19 mouse cellular contexts compared by ENCODE assay signal in genomic region chr1:73822616-73823015, GRCm38 (mm10).
DNase-seq lines count a peak whose midpoint lies in the region; ATAC-seq lines count a peak whose summit lies in the region.
"Had no signal": no experiment of that assay in that cellular context is flagged by ENCODE, and none has a peak within 500 bp of the region (broad histone marks: within the 10 kb centered on the region; RNA-seq: fewer than 3 reads in every experiment).

No protein-coding gene starts in this region.

- peaks cover 5% of the 10 kb centered on the region; the same call in 1 of the 2 replicates for H3K27me3 ChIP-seq in heart, embryonic 11.5 days (ENCODE audit: control insufficient read depth, insufficient read depth, low read length)
- no peaks in the 10 kb centered on the region; the same call in 1 of the 2 replicates for H3K27me3 ChIP-seq in embryonic facial prominence, embryonic 10.5 days (replicated peaks; ENCODE audit: low read depth, poor library complexity, severe bottlenecking)
- H3K27me3 ChIP-seq: embryonic facial prominence, embryonic 15.5 days; midbrain, embryonic 15.5 days had no signal

- peaks cover 3% of the 10 kb centered on the region; the same call in 1 of the 2 replicates for H3K4me1 ChIP-seq in heart, embryonic 11.5 days (ENCODE audit: control insufficient read depth, insufficient read depth, low read length)
- peaks cover 53% of the 10 kb centered on the region for H3K4me1 ChIP-seq in embryonic facial prominence, embryonic 10.5 days

- no peaks in the 10 kb centered on the region for H3K9me3 ChIP-seq in heart, embryonic 11.5 days (replicated peaks; ENCODE audit: control insufficient read depth, low read length)
- no peaks in the 10 kb centered on the region for H3K9me3 ChIP-seq in embryonic facial prominence, embryonic 10.5 days
- H3K9me3 ChIP-seq: embryonic facial prominence, embryonic 15.5 days; limb, embryonic 10.5 days; midbrain, embryonic 15.5 days had no signal

- no peak overlapping the region for H3K4me2 ChIP-seq in heart, embryonic 11.5 days
- H3K4me2 ChIP-seq: embryonic facial prominence, embryonic 15.5 days; liver, embryonic 11.5 days; midbrain, embryonic 15.5 days had no signal

- H3K4me3 ChIP-seq in heart, embryonic 11.5 days (ENCODE audit: low read depth, low read length) = no peak overlapping the region
- no peak overlapping the region for H3K4me3 ChIP-seq in embryonic facial prominence, embryonic 10.5 days
- H3K4me3 ChIP-seq: embryonic facial prominence, embryonic 15.5 days; left cerebral cortex, adult 2 months; limb, embryonic 10.5 days; midbrain, embryonic 15.5 days had no signal

- no peak for ATAC-seq in heart, embryonic 11.5 days (replicated peaks; ENCODE audit: insufficient number of reproducible peaks, low FRiP score, low TSS enrichment)
- ATAC-seq: midbrain, embryonic 15.5 days had no signal

- no peak overlapping the region for H3K27ac ChIP-seq in heart, embryonic 11.5 days (ENCODE audit: low read depth, low read length)
- 0 out of 2 replicates have a peak overlapping the region, but pooled peaks have one; percentile 8 for H3K27ac ChIP-seq in embryonic facial prominence, embryonic 10.5 days (replicated peaks)
- H3K27ac ChIP-seq: embryonic facial prominence, embryonic 15.5 days; left cerebral cortex, adult 2 months; limb, embryonic 10.5 days; midbrain, embryonic 15.5 days had no signal

- intact Hi-C loops in heart, postnatal 14 days (cut with DNase I) = no loop called here
- intact Hi-C loops in gastrocnemius, postnatal 36 days (cut with DNase I) = loop anchor here (5.0 to 10.0 kb wide), 3 partner anchors 208 to 820 kb away; no protein-coding TSS in a partner anchor

- no peak overlapping the region for H3K9ac ChIP-seq in heart, embryonic 11.5 days (ENCODE audit: low read depth, low read length)
- H3K9ac ChIP-seq: embryonic facial prominence, embryonic 15.5 days; midbrain, embryonic 15.5 days had no signal

- 41% methylated on average over 6 of the region's 6 CpGs for WGBS in heart, embryonic 11.5 days (ENCODE audit: insufficient replicate concordance)
- WGBS in embryonic facial prominence, embryonic 10.5 days = 47% methylated on average over 6 of the region's 6 CpGs

- DNase-seq in heart, postnatal 14 days = peak; percentile 22 to 31
- DNase-seq in kidney, postnatal 4 days = peak; percentile 51 to 68
- DNase-seq in kidney, adult 9 months = no peak
- DNase-seq in brain, adult 2 months (ENCODE audit: low read depth, low spot score) = peak; percentile 24
- no peak for DNase-seq in embryonic facial prominence, embryonic 10.5 days (ENCODE audit: low spot score)
- DNase-seq in adrenal gland, adult 18-20 months (ENCODE audit: low spot score in 2 of 2) = no peak
- no peak for DNase-seq in gastrocnemius, postnatal 36 days
- DNase-seq: adrenal gland, postnatal 10 days; cerebellum, adult 18-20 months; cerebellum, postnatal 36 days; gastrocnemius, postnatal 10 days; retina, postnatal 1 day; thymus, postnatal 4 days had no signal

- H3K36me3 ChIP-seq in heart, embryonic 11.5 days (ENCODE audit: control insufficient read depth, insufficient read depth, low read length) = no peaks in the 10 kb centered on the region
- H3K36me3 ChIP-seq in embryonic facial prominence, embryonic 10.5 days (replicated peaks) = no peaks in the 10 kb centered on the region
- H3K36me3 ChIP-seq: embryonic facial prominence, embryonic 15.5 days; limb, embryonic 10.5 days; midbrain, embryonic 15.5 days had no signal

Comparison
In these comparisons a context has a peak if more than half of its experiments do, and no peak if none do; other contexts are left out.
1. DNase-seq: peak in heart, postnatal 14 days (2 of 2), kidney, postnatal 4 days (2 of 2) and brain, adult 2 months (single experiment); none in kidney, adult 9 months (single experiment), embryonic facial prominence, embryonic 10.5 days (single experiment), adrenal gland, adult 18-20 months (0 of 2) and gastrocnemius, postnatal 36 days (0 of 2).